Mouse (Mus musculus): ENCODE data around the gene Gm2564.
"Not testable (repeated sequence)": the region's sequence is repeated elsewhere in the genome, so short reads cannot be mapped to it uniquely, and the experiment has no call there.

Gene Gm2564

GRCm38 (mm10) chr4:42629419-42629818 lies at the start of gene Gm2564:
Gm2564 (plus strand) TSS chr4:42629719.
- not testable (repeated sequence) for DNase-seq

DNA sequence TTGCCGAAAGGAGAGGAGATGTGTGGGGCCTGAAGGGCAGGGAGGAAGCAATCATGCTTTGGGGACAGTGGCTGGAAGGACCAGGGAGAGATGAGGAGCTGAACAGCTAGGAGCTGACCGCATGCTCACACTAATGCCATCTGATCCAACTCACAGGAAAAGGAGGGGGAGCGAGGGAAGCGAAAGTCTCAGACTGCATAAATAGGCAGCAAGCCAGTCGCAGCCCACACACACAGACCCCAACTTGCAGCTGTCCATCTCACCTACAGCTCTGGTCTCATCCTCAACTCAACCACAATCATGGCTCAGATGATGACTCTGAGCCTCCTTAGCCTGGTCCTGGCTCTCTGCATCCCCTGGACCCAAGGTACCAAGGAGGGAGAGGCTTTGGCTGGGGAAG lies 17.6 kb upstream of the Gm2564 start, which contains the start of gene Gm10591:
Gm10591 (plus strand) TSS at position 301 of the 400 bp plus-strand sequence.
- not testable (repeated sequence) for DNase-seq

DNA sequence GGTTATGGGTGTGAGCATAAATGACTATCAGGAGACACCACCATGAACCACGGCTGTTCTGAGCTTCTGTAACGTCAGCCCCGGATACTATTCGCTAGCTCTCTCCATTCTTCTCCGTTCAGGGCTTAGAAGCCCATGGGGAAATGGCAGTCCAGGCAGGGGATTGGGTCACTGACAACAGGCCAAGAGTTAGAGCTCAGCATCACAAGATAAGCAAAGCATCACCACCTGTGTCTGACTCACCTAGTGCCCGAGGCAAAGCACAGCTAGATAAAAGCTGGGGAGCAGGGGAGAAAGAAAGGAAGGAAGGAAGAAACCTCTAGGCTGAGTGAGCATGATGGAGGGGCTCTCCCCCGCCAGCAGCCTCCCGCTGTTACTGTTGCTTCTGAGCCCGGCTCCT lies 25.4 kb downstream of the Gm2564 start, which contains the start of gene Ccl27b:
Ccl27b (plus strand) TSS at position 301 of the 400 bp plus-strand sequence.
- not testable (repeated sequence) for DNase-seq

- DNase-seq = not testable (repeated sequence)
These were observed 32.3 kb downstream of the Gm2564 start, which contains the start of gene Il11ra2 for GRCm38 (mm10) chr4:42661793-42662192. Il11ra2 (minus strand) TSS chr4:42661893.

DNA sequence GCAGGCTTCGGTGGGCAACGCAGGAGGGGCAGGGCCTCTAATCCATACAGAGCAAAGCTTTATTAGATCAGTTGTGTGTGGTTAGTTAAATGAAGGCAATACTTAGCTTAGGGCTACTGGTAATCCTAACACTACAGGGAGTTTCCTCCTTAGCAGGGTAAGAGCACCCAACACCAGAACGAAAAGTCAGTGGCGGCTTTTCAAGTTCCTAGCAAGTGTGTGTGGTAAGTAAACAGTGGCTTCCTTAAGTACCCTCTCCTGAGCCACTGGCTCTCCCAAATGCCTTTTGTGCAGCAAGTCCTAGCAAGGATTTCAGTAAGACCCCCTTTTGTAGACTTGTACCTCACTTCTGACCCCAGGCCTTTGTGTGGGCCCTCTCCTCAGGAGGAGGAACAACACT lies 45.9 kb downstream of the Gm2564 start:
- not testable (repeated sequence) for DNase-seq

DNA sequence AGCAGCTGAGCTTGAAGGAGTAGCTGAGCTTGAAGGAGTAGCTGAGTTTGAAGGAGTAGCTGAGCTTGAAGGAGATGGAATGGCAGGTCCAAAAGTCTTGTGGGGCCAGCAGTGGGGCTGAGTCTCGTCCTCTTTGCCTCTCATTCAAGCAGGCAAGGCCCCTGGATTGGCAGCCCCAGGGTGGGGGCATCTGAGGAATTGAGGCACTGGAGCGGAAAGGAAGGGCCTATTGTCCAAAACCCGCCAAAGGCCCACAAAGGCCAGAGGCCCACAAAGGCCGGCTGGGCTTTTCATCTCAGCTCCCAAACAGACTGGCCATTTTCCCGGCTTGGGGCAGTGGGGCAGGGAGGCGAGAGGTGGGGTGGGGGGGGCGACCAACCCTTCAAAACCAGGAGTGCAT lies 49.8 kb downstream of the Gm2564 start:
- not testable (repeated sequence) for DNase-seq

GRCm38 (mm10) chr4:42680374-42681356 lies 51.1 kb downstream of the Gm2564 start:
- DNase-seq = not testable (repeated sequence)
